Mouse (Mus musculus): ENCODE measurements around the gene Nqo1.

The Nqo1 gene

GRCm38 (mm10) chr8:107403038-107403781, at the start of gene Nqo1:
Nqo1 (minus strand) TSS chr8:107403206.
- peak; percentile 40 to 42 for DNase-seq (ENCODE audit: low spot score in 2 of 2)

- no peak for DNase-seq (ENCODE audit: low spot score in 2 of 2)
Measured at GRCm38 (mm10) chr8:107451414-107452066, 48.5 kb upstream of the Nqo1 start.

- no peak for DNase-seq (ENCODE audit: low spot score in 2 of 2)
Measured at GRCm38 (mm10) chr8:107449655-107450054, 46.6 kb upstream of the Nqo1 start.

DNA sequence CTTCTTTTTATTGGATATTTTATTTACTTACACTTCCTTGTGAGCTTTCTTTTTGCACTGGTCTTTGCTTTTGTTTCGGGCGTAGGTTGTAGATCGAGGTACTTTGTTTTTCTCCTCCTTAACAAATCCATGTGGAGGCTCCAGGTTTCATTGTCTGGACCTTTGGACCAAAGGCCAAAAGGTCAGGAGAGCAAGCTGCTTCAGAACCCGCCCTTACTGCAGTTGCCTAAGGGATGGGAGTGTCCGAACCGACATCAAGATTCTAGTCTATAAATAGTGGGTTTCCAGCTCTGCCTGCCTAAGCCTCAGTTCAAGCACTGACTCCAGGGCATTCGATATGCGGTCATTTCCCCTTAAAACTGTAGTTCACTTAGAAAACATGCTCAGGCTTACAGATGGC, 46.1 kb upstream of the Nqo1 start:
- DNase-seq (ENCODE audit: low spot score in 2 of 2) = no peak

DNA sequence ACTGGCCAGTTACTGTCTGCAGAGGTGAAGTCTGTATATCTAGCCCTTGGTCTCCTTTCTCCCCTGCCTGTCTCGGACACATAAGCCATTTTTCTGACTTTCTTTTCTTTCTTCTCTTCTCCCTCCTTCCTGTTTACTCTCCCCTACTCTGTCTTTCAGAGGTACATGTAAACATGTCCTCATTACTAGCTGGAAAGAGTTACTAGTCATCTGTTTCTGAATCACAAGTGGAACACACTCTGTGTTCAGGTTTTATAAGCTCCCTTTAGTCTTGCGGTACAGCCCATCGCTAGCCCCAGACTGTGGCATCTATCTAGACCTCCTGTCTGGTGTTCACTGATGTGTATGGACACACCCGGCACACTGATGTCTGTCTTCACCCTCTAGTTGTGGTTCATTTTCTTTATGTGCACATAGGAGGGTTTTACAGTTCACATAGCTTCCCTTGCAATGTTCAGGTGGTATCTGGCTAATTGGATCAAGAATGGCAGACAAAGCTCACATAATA, 45.4 kb upstream of the Nqo1 start:
- no peak for DNase-seq (ENCODE audit: low spot score in 2 of 2)

GRCm38 (mm10) chr8:107447713-107448112, 44.7 kb upstream of the Nqo1 start:
- DNase-seq (ENCODE audit: low spot score in 2 of 2) = no peak

- no peak for DNase-seq (ENCODE audit: low spot score in 2 of 2)
Measured at GRCm38 (mm10) chr8:107444626-107445025, 41.6 kb upstream of the Nqo1 start.

DNA sequence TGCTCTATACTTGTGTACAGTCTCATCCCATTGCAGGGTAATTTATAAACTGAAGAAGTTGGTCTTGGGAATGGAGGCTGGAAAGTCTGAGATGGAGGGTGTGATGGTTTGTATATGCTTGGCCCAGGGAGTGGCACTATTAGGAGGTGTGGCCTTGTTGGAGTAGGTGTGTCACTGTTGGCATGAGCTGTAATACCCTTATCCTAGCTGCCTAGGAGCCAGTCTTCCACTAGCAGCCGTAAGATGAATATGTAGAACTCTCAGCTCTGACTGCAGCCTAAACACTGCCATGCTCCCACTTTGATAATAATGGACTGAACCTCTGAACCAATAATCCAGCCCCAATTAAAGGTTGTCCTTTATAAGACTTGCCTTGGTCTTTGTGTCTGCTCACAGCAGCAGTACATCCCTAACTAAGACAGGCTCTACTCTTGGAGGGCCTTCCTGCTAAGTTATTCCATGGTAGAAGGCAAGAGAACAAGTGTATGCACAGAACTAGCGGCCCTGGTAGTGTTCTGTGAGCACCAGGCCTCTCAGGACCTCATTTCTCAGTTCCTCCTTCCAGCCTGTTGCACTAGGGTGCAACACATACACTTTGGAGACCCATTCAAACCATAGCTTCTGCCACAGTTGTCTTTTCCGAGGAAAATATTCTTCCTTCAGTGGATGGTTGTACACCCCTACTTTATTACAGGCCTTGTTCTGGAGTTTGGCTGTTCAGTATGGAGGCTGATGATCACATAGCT, 37.0 kb upstream of the Nqo1 start:
- DNase-seq (ENCODE audit: low spot score in 2 of 2) = no peak

DNA sequence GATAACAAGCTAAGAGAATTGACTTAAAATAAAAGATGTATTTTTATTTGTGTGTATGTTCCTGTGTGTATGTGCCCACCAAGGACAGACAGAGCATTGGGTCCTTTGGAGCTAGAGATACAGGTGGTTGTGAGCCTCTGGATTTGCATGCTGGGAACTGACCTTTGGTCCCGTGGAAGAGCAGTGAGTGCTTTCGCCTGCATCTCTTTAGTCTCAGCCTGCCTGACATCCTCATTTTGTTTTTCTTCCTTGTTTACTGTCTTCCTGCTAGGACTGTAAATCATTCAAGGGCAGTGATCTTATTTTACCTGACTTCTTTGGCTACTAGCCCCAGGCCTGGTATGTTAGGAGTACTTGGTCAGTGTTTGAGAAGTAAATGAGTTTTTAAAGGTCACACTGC, 34.7 kb upstream of the Nqo1 start:
- DNase-seq (ENCODE audit: low spot score in 2 of 2) = no peak

DNA sequence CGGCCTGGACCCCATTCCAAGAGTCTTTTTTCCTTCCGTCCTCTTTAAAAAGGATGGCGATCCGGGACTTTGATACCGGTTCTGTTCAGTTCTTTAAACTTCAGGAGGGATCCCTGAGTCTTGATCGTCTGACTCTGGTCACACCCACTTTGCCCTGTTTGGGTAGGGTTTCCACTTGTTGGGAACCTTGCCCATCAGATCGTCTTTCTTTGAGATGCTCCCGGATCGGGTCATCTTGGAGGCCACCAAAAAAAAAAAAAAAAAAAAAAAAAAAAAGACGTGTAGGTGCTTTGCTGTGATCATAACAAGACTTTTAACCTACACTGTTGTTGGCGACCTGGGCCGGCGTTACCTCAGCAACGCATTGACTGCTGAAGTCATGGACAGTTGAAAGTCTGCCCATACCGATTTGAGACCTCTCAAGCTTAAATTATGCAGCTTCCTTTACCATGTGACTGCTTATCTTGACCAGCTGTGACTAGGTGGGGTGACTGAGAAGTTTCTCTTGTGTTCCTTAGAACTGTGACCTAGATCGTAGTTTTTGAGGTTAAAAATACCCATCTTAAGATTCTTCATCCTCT, 33.9 kb upstream of the Nqo1 start:
- no peak for DNase-seq (ENCODE audit: low spot score in 2 of 2)

GRCm38 (mm10) chr8:107435962-107436831, 33.2 kb upstream of the Nqo1 start, which contains the start of gene Wwp2:
Wwp2 (plus strand) TSS chr8:107436365.
- DNase-seq (ENCODE audit: low spot score in 2 of 2) = peak; percentile 39 to 67

- no peak for DNase-seq (ENCODE audit: low spot score in 2 of 2)
Measured at GRCm38 (mm10) chr8:107435421-107435961, 32.5 kb upstream of the Nqo1 start.

DNA sequence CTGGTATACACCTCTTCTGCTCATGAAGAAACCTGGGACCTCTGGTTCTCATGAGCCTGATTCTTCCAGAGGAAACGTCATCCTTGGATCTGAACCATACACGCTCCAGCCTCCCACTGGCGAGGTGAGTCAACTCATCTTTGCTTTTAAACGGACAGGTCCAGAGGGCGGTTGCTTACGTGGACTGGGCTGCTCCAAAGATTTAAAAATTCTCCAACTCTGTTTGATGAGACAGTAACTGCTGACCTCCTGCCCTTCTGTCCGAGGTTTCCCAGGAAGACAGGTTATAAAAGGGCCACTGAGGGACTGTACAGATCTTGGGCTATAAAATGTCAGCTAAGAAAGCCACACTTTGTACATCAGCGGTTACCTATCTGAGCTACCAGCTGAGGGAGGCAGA, 27.8 kb upstream of the Nqo1 start:
- no peak for DNase-seq (ENCODE audit: low spot score in 2 of 2)

DNA sequence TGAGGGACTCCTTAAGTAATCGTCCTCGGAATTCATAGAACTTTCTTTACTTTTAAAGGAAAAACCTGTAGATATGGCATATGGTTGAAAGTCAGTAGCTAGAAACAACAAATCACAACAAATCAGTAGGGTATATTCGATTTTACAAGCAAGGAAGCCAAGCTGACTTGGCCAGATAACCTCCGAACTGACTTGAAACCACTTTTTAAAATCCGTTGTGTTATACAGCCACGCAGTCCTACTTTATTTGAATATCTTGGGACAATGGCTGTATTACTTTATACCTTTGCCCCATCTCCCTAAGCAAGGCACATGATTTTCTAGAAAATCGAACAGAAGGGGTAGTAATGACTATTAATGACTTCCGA, 22.2 kb upstream of the Nqo1 start:
- DNase-seq (ENCODE audit: low spot score in 2 of 2) = no peak

DNA sequence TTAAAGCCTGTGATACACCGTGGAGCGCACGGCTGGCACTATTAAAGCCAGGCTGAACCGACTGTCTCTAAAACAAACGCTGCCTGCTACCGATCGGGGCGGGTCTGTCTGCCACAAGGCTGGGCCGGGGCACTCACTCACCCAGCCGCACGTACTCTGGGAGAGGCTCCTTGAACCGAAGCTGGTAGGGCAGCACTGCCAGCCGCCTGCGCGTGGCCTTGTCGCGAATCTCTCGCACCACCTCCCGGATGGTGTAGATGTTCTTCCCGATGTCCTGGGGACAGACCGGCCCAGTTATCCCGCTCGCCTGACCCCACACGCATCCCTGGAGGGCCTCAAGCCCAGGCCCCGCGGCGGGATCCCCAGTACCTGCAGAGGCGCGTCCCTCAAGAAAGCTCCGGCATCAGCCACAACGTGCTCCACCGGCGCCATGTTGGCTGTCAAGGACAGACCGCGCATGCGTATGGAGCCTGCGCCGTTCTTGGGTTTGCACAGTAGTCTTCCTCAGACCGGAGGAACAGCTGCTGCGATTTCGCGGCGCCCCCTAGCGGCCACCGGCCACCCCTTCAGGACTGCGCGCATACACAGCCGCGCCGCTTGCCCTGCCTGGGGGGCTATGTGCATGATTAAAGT, 21.7 kb upstream of the Nqo1 start, which contains the start of gene Nob1:
Nob1 (minus strand) TSS at position 455 of the 633 bp plus-strand sequence.
- peak; percentile 91 to 95 for DNase-seq (ENCODE audit: low spot score in 2 of 2)

GRCm38 (mm10) chr8:107424176-107424575, 21.2 kb upstream of the Nqo1 start:
- no peak for DNase-seq (ENCODE audit: low spot score in 2 of 2)

DNA sequence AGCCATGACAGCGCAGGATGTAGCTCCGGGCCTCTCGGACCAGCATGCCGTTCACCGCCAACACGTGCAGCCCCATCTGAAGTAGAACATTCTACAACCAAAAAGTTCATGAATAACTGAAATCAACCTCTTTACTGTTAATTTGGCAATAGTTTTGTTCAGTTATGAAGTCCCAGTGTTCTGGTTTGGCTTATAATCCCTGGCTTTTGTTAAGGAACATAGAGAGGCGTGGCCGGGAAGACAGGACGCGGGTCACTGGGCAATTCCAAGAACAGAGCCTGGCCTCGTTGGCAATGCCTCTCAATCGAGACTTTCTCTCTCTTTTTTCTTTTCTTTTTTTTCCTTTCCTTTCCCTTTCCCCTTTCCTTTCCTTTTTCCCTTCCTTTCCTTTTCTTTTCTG, 14.0 kb upstream of the Nqo1 start:
- no peak for DNase-seq (ENCODE audit: low spot score in 2 of 2)

GRCm38 (mm10) chr8:107413881-107414280, 10.9 kb upstream of the Nqo1 start:
- DNase-seq (ENCODE audit: low spot score in 2 of 2) = no peak

- DNase-seq (ENCODE audit: low spot score in 2 of 2) = no peak
Measured at GRCm38 (mm10) chr8:107412552-107412951, 9.5 kb upstream of the Nqo1 start.

- no peak for DNase-seq (ENCODE audit: low spot score in 2 of 2)
Measured at GRCm38 (mm10) chr8:107411391-107411790, 8.4 kb upstream of the Nqo1 start.
